Mouse (Mus musculus) stomach, postnatal 0 days (tissue): ENCODE results near the gene Gm17720. TPM values are rescaled to one million over a fixed set of nuclear protein-coding genes. Genes with fewer than 3 reads are reported as not detected.

Experiments used
- ATAC-seq: fragments of 200-750 bp; cut with Nextera tagmentation; 2 replicates; pipeline ENCODE4 v1.8.0; 2017; ENCODE audit not compliant: low FRiP score, low TSS enrichment
- DNase-seq: peaks from one replicate; pipeline ENCODE4 v3.0.0-alpha.2; 2016; ENCODE audit warnings: low spot score
- H3K27ac ChIP-seq: fragments of 300-500 bp; sonication (generic); replicated peaks from 2 replicates; pipeline ENCODE4 v1.5.1; 2014; ENCODE audit warnings: mild to moderate bottlenecking, control low read depth
- H3K27me3 ChIP-seq: fragments of 300-500 bp; sonication (generic); 2 replicates; pipeline ENCODE4 v1.6.1; 2014; ENCODE audit warnings: low read length; ENCODE audit not compliant: control insufficient read depth, insufficient read depth
- H3K36me3 ChIP-seq: fragments of 300-500 bp; sonication (generic); 2 replicates; pipeline ENCODE4 v1.6.1; 2014; ENCODE audit warnings: low read length, mixed read lengths; ENCODE audit not compliant: control insufficient read depth, insufficient read depth
- H3K4me1 ChIP-seq: fragments of 300-500 bp; sonication (generic); replicated peaks from 2 replicates; pipeline ENCODE4 v1.6.1; 2014; ENCODE audit warnings: antibody characterized with exemption; ENCODE audit not compliant: control insufficient read depth, insufficient read depth
- H3K4me2 ChIP-seq: fragments of 300-500 bp; sonication (generic); replicated peaks from 2 replicates; pipeline ENCODE4 v1.6.1; 2014; ENCODE audit warnings: low read depth, mild to moderate bottlenecking, control low read depth, moderate library complexity
- H3K4me3 ChIP-seq: fragments of 300-500 bp; sonication (generic); 2 replicates; pipeline ENCODE4 v1.5.1; 2014; ENCODE audit warnings: low read depth, low read length, control low read depth
- H3K9ac ChIP-seq: fragments of 300-500 bp; sonication (generic); 2 replicates; pipeline ENCODE4 v1.6.1; 2014; ENCODE audit warnings: mild to moderate bottlenecking, low read length, control low read depth, mixed read lengths
- H3K9me3 ChIP-seq: fragments of 300-500 bp; sonication (generic); 2 replicates; pipeline ENCODE4 v1.6.1; 2016; ENCODE audit warnings: low read length; ENCODE audit not compliant: control insufficient read depth
- CTCF ChIP-seq: IDR thresholded peaks from 2 replicates; pipeline ENCODE4 v1.5.1; 2016; ENCODE audit warnings: antibody characterized with exemption, low read depth, mild to moderate bottlenecking, moderate library complexity
- EP300 ChIP-seq: optimal IDR thresholded peaks from 2 replicates; pipeline ENCODE3; 2016; ENCODE audit warnings: antibody characterized with exemption
- WGBS: fragments of 180-500 bp; shearing (Covaris S2); extraction: QIAGEN DNeasy Blood & Tissue Kit; methylation state at CpG from one replicate; pipeline ENCODE4 v1.1.7; 2014; 5-methylcytosine and 5-hydroxymethylcytosine counted together
- polyA plus RNA-seq: library from polyadenylated mRNA; unstranded; fragments of >200 nt; fragmentation: Nextera tagmentation; extraction: Ambion mirVana; gene quantifications from 2 replicates; pipeline ENCODE4 v1.2.1, GENCODE M21; 2015

Gm17720 gene
- polyA plus RNA-seq, 1 experiment from 2014 or later, result not detected

DNA sequence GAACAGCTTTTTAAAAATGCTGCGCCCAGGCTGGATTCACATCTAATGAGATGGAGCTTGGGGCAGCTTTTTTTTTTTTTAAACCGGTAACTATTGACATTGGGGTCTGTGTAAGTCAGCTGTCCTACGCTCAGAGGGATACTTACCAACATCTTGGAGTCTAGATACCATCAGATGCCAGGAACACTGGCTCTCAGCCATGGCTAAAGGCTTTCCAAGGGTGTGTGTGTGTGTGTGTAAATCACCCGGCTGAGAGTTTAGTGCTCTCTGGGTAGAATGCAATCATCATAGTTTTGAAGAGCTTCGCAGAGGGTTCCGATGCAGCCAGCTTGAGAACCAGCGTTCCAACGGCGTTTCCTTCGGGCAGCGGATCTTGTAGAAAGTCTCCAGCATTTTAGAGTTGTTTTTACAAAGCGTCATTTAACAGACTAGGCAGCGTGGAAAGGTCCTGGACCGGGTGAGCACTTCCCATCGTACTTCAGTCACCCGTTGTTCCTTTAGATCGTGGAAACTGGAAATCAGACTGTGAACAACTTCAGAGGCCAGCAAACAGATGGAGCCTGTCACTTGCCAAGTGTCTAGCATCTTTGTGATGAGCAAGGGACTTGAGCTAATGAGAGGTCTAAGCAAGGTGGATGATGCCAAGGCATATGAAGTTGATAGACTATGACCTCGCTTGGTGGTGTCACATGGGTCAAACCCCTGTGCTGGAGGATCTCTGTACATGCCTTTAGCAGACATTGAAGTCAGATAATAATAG is 37.8 kb downstream of the Gm17720 start:
- WGBS, result 92% methylated on average over 18 of the region's 18 CpGs
- TF ChIP-seq CTCF, result no peak
- no peak for TF ChIP-seq EP300
- Histone ChIP-seq H3K27ac (no peak overlapping the region), H3K36me3 (no peaks in the 10 kb centered on the region), H3K4me1 (no peaks in the 10 kb centered on the region), H3K9me3 (no peaks in the 10 kb centered on the region), H3K9ac (no peak overlapping the region), H3K4me2 (no peak overlapping the region), H3K4me3 (no peak overlapping the region), H3K27me3 (no peaks in the 10 kb centered on the region)
- DNase-seq, result no peak
- ATAC-seq, result no peak

DNA sequence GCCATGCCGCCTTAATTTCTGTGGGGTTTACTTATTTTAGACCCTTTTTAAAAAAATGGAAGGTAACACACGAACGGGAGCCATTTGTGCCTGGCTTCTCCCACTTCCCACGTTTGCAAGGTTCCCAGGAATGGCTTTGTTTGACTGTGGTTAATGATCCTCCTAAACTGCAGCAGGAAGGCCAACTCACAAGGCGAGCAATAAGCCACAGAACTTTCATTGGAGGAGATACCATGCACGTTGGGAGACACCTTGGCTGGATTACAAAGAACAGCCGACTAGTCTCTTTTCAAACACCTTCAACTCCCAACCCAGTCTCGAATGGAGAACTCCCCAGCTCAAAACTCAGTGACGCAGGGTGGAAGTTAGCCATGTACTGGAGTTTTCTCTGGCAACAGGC is 38.4 kb downstream of the Gm17720 start:
- no peak overlapping the region for H3K4me2 ChIP-seq
- no peaks in the 10 kb centered on the region for H3K4me1 ChIP-seq
- no peak overlapping the region for H3K27ac ChIP-seq
- H3K9ac ChIP-seq, result no peak overlapping the region
- no peaks in the 10 kb centered on the region for H3K27me3 ChIP-seq
- 49% methylated on average over 9 of the region's 9 CpGs for WGBS
- H3K36me3 ChIP-seq, result no peaks in the 10 kb centered on the region
- no peak for ATAC-seq
- no peaks in the 10 kb centered on the region for H3K9me3 ChIP-seq
- DNase-seq, result no peak
- no peak overlapping the region for H3K4me3 ChIP-seq
- no peak for TF ChIP-seq EP300
- TF ChIP-seq CTCF, result no peak

DNA sequence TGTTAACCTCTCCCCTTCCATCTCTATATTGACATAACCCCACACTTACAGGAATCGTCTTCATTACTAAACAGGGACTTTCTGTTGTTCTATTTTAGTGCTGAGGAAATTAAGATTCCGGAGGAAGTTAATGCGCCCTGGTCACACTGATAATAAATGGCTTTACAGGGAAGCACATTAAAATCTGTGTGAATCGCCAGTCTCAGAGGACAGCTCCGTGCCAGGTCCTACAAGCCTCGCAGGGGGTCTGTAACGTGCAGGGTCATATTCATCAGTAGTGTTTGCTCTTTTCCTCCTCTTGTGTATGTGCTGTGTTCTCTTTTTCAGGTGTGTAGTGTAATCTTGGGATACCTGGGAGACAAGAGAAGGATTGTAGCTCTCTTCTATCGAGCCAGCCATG is 44.3 kb downstream of the Gm17720 start:
- Histone ChIP-seq H3K4me1 (no peaks in the 10 kb centered on the region), H3K4me2 (no peak overlapping the region), H3K36me3 (no peaks in the 10 kb centered on the region), H3K27me3 (no peaks in the 10 kb centered on the region), H3K9me3 (no peaks in the 10 kb centered on the region), H3K4me3 (no peak overlapping the region), H3K27ac (no peak overlapping the region), H3K9ac (no peak overlapping the region)
- ATAC-seq (no peak), DNase-seq (no peak)
- WGBS, result 67% methylated on average over 8 of the region's 8 CpGs
- TF ChIP-seq CTCF, result no peak
- no peak for TF ChIP-seq EP300

- WGBS, result 50% methylated on average over 6 of the region's 6 CpGs
- Histone ChIP-seq H3K27ac (no peak overlapping the region), H3K27me3 (no peaks in the 10 kb centered on the region), H3K4me3 (no peak overlapping the region), H3K4me1 (no peaks in the 10 kb centered on the region), H3K36me3 (no peaks in the 10 kb centered on the region), H3K4me2 (no peak overlapping the region), H3K9me3 (no peaks in the 10 kb centered on the region), H3K9ac (no peak overlapping the region)
- ATAC-seq (peak; percentile 35; the same call in 1 of the 2 replicates), DNase-seq (no peak)
- TF ChIP-seq EP300 (no peak), CTCF (no peak)
Measured at GRCm38 (mm10) chr8:110051208-110051607, 51.3 kb downstream of the Gm17720 start.

DNA sequence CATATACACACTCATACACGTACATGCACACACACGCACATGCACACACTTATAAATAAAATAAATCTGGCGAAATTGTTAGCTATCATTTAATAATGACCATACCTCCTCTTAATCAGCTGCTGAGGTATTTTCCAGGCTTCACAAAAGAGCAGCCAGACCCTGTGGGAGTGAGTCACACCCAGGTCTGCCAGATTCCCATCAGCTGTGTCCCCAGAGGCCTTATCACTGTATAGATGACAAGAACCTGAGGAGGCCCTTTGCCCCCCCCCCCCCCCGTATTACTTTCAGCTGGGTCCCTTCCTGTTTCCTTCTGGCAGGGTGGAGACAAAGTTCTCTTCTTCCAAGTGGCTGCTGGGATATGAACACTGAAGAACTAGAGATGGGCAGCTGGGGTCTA is 62.0 kb downstream of the Gm17720 start:
- no peak for ATAC-seq
- Histone ChIP-seq H3K4me3 (no peak overlapping the region), H3K9ac (no peak overlapping the region), H3K36me3 (no peaks in the 10 kb centered on the region), H3K4me2 (no peak overlapping the region), H3K9me3 (no peaks in the 10 kb centered on the region), H3K27me3 (no peaks in the 10 kb centered on the region), H3K4me1 (no peaks in the 10 kb centered on the region), H3K27ac (no peak overlapping the region)
- DNase-seq, result no peak
- WGBS, result 51% methylated on average over 4 of the region's 4 CpGs
- TF ChIP-seq CTCF (no peak), EP300 (no peak)

DNA sequence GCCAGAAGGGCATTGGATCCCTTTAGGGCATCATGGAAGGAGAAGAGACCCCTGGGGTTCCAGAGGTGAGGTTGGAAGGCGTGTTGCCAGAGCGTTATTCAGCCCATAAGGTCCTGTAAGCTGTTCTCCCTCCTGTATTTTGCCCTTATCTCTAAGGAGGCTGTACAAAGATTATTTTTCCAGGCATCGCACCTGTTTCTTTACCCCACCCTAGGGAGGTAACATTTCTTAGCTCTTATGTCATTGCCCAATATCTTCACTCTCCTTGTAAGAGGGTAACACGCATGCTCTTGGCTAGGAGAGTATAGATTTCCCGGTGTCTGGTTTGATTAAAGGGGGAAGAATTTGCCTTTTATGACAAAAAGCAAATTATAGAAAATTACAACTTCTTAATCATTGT is 62.9 kb downstream of the Gm17720 start, which contains the start of gene Chst4:
TSS of gene Chst4 (minus strand) at position 82 of the 400 bp plus-strand sequence.
- H3K4me2 ChIP-seq, result no peak within 1 kb of the TSS
- ATAC-seq, result peak; percentile 47; the same call in 1 of the 2 replicates
- no peak for TF ChIP-seq EP300
- no peak for TF ChIP-seq CTCF

More for the DNA sequence above, 62.9 kb downstream of the Gm17720 start, which contains the start of gene Chst4:
- Histone ChIP-seq H3K9me3 (no peaks in the 10 kb centered on the region), H3K36me3 (no peaks in the 10 kb centered on the region), H3K9ac (no peak within 1 kb of the TSS), H3K4me1 (no peaks in the 10 kb centered on the region), H3K4me3 (no peak within 1 kb of the TSS), H3K27ac (no peak within 1 kb of the TSS), H3K27me3 (no peaks in the 10 kb centered on the region)
- 59% methylated on average over 5 of the region's 5 CpGs for WGBS
- no peak for DNase-seq
